Mouse (Mus musculus) mesoderm, embryonic 11.5 days (tissue): ENCODE measurements around the gene Tmem179.

Source experiments
- DNase-seq: peaks from one replicate; pipeline ENCODE4 v3.0.0-alpha.2; 2012; ENCODE audit warnings: low read depth, low spot score

Tmem179 gene

GRCm38 (mm10) chr12:112463750-112464444, 52.6 kb downstream of the Tmem179 start:
- DNase-seq: no peak

GRCm38 (mm10) chr12:112463209-112463608, 53.3 kb downstream of the Tmem179 start:
- no peak for DNase-seq

- peak; percentile 50 for DNase-seq
Observed at GRCm38 (mm10) chr12:112462423-112462822, 54.1 kb downstream of the Tmem179 start.

GRCm38 (mm10) chr12:112457839-112458238, 58.7 kb downstream of the Tmem179 start:
- DNase-seq: peak; percentile 25

- DNase-seq: no peak
Observed at GRCm38 (mm10) chr12:112456144-112456713, 60.3 kb downstream of the Tmem179 start.

GRCm38 (mm10) chr12:112451826-112452225, 64.7 kb downstream of the Tmem179 start:
- DNase-seq: no peak

GRCm38 (mm10) chr12:112451381-112451780, 65.2 kb downstream of the Tmem179 start:
- DNase-seq: no peak

- DNase-seq: peak; percentile 80
Observed at GRCm38 (mm10) chr12:112450883-112451282, 65.7 kb downstream of the Tmem179 start.
